Mouse (Mus musculus): Measurements from ENCODE around the gene Cst7. TPM values are rescaled to one million over a fixed set of nuclear protein-coding genes. Genes with fewer than 3 reads are reported as not detected.

Gene Cst7
- polyA plus RNA-seq, 1 experiment from 2014 or later, result 3.6 TPM

Other genes starting within 250 kb of the Cst7 start
- gene Gm10130, start 246.7 kb upstream of the Cst7 start, polyA plus RNA-seq (2016; fragmentation: Nextera tagmentation; extraction: Ambion mirVana), result 1.2 and 1.3 TPM in 2 replicates
- gene 3300002I08Rik, start 207.7 kb upstream of the Cst7 start, polyA plus RNA-seq (2016; fragmentation: Nextera tagmentation; extraction: Ambion mirVana), result 1.5 and 1.8 TPM in 2 replicates
- gene Zfp442, start 118.9 kb upstream of the Cst7 start, polyA plus RNA-seq (2016; fragmentation: Nextera tagmentation; extraction: Ambion mirVana), result 1.8 and 2.1 TPM in 2 replicates
- gene Zfp345, start 85.3 kb upstream of the Cst7 start, polyA plus RNA-seq (2016; fragmentation: Nextera tagmentation; extraction: Ambion mirVana), result 0.13 and 0.19 TPM in 2 replicates
- gene Apmap, start 38.2 kb downstream of the Cst7 start, polyA plus RNA-seq (2016; fragmentation: Nextera tagmentation; extraction: Ambion mirVana), result 28.2 and 28.6 TPM in 2 replicates
- gene Acss1, start 98.1 kb downstream of the Cst7 start, polyA plus RNA-seq (2016; fragmentation: Nextera tagmentation; extraction: Ambion mirVana), result 47.4 and 53.8 TPM in 2 replicates
- gene Vsx1, start 118.9 kb downstream of the Cst7 start, polyA plus RNA-seq (2016; fragmentation: Nextera tagmentation; extraction: Ambion mirVana), result not detected in 2 replicates
- 21.0 and 21.2 TPM in 2 replicates for gene Entpd6, start 178.6 kb downstream of the Cst7 start, polyA plus RNA-seq (2016; fragmentation: Nextera tagmentation; extraction: Ambion mirVana)
- gene Pygb, start 216.3 kb downstream of the Cst7 start, polyA plus RNA-seq (2016; fragmentation: Nextera tagmentation; extraction: Ambion mirVana), result 32.9 and 34.0 TPM in 2 replicates